Mouse (Mus musculus) intestine, embryonic 16.5 days (tissue): Measurements from ENCODE around the gene Prkab1. TPM values are rescaled to one million over a fixed set of nuclear protein-coding genes. Genes with fewer than 3 reads are reported as not detected.

Source experiments
- ATAC-seq: fragments of 200-750 bp; cut with Nextera tagmentation; 2 replicates; pipeline ENCODE4 v1.8.0; 2017; ENCODE audit warnings: moderate TSS enrichment, moderate library complexity
- H3K27ac ChIP-seq: fragments of 300-500 bp; sonication (generic); 2 replicates; pipeline ENCODE4 v1.5.1; 2014; ENCODE audit warnings: mild to moderate bottlenecking, low read length
- H3K27me3 ChIP-seq: fragments of 300-500 bp; sonication (generic); replicated peaks from 2 replicates; pipeline ENCODE4 v1.6.1; 2014; ENCODE audit warnings: low read length, control low read depth, mixed read lengths; ENCODE audit not compliant: control insufficient read depth, insufficient read depth
- H3K36me3 ChIP-seq: fragments of 300-500 bp; sonication (generic); 2 replicates; pipeline ENCODE4 v1.6.1; 2014; ENCODE audit warnings: low read length, control low read depth; ENCODE audit not compliant: control insufficient read depth, insufficient read depth
- H3K4me1 ChIP-seq: fragments of 300-500 bp; sonication (generic); 2 replicates; pipeline ENCODE4 v1.6.1; 2014; ENCODE audit warnings: low read length, control low read depth, mixed read lengths; ENCODE audit not compliant: control insufficient read depth, insufficient read depth
- H3K4me2 ChIP-seq: fragments of 300-500 bp; sonication (generic); 2 replicates; pipeline ENCODE4 v1.6.1; 2014; ENCODE audit warnings: low read depth, low read length, control low read depth
- H3K4me3 ChIP-seq: fragments of 300-500 bp; sonication (generic); 2 replicates; pipeline ENCODE4 v1.5.1; 2014; ENCODE audit warnings: mild to moderate bottlenecking, low read length
- H3K9ac ChIP-seq: fragments of 300-500 bp; sonication (generic); 2 replicates; pipeline ENCODE4 v1.6.1; 2014; ENCODE audit warnings: low read depth, low read length
- H3K9me3 ChIP-seq: fragments of 300-500 bp; sonication (generic); 2 replicates; pipeline ENCODE4 v1.6.1; 2016; ENCODE audit warnings: low read length, control low read depth; ENCODE audit not compliant: control insufficient read depth
- WGBS: fragments of 180-500 bp; shearing (Covaris S2); extraction: QIAGEN DNeasy Blood & Tissue Kit; methylation state at CpG from one replicate; pipeline ENCODE4 v1.1.7; 2014; 5-methylcytosine and 5-hydroxymethylcytosine counted together
- polyA plus RNA-seq: library from polyadenylated mRNA; unstranded; fragments of >200 nt; fragmentation: Nextera tagmentation; extraction: Ambion mirVana; gene quantifications from 2 replicates; pipeline ENCODE4 v1.2.1, GENCODE M21; 2015

The Prkab1 gene
- polyA plus RNA-seq, 1 experiment from 2014 or later: 74.8 TPM

DNA sequence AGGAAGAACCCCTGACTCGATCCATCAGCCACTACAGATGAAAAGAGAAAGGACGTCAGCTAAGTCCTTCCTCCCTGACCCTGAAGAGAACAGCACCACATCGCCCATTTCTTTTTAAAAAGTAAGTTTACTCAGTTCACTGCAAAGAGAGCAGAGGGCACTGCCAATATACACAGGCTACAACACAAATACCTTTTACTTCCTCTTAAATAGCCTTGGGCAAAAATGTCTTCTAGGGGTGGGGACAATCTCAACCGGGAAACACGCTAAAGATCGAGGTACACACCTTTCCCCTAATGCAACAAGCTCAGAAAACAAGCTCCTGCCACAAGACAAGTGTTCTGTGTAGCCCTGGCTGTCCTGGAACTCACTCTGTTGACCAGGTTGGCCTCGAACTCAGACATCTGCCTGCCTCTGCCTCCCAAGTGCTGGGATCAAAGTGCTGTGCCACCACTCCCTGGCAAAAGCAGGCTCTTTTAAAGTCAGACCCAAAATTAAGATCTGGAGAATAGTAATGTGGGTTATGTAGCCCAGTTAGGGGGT is 1.6 kb downstream of the Prkab1 start:
- Histone ChIP-seq H3K4me1 (peaks cover 22% of the 10 kb centered on the region), H3K36me3 (peaks cover 29% of the 10 kb centered on the region), H3K27me3 (no peaks in the 10 kb centered on the region), H3K9me3 (no peaks in the 10 kb centered on the region), H3K27ac (peak overlapping the region; percentile 93), H3K9ac (peak overlapping the region; percentile 89), H3K4me3 (peak overlapping the region; percentile 86), H3K4me2 (peak overlapping the region; percentile 64)
- no peak for ATAC-seq
- 65% methylated on average over 7 of the region's 7 CpGs for WGBS

GRCm38 (mm10) chr5:116022131-116022530 is 2.2 kb downstream of the Prkab1 start:
- peak overlapping the region; percentile 86 for H3K4me3 ChIP-seq
- H3K4me2 ChIP-seq: peak overlapping the region; percentile 64

GRCm38 (mm10) chr5:116021552-116021951 is 2.8 kb downstream of the Prkab1 start:
- no peaks in the 10 kb centered on the region for H3K9me3 ChIP-seq
- H3K4me3 ChIP-seq: no peak overlapping the region
- no peaks in the 10 kb centered on the region for H3K27me3 ChIP-seq
- H3K4me2 ChIP-seq: no peak overlapping the region
- ATAC-seq: no peak
- peaks cover 22% of the 10 kb centered on the region for H3K4me1 ChIP-seq
- H3K27ac ChIP-seq: no peak overlapping the region
- WGBS: 86% methylated on average over 14 of the region's 14 CpGs
- peaks cover 40% of the 10 kb centered on the region for H3K36me3 ChIP-seq
- H3K9ac ChIP-seq: no peak overlapping the region

More at GRCm38 (mm10) chr5:116022131-116022530, 2.2 kb downstream of the Prkab1 start:
- Histone ChIP-seq H3K9me3 (no peaks in the 10 kb centered on the region), H3K9ac (peak overlapping the region; percentile 89), H3K36me3 (peaks cover 35% of the 10 kb centered on the region), H3K27me3 (no peaks in the 10 kb centered on the region), H3K27ac (peak overlapping the region; percentile 93), H3K4me1 (peaks cover 22% of the 10 kb centered on the region)
- no peak for ATAC-seq
- 90% methylated on average over 12 of the region's 12 CpGs for WGBS

DNA sequence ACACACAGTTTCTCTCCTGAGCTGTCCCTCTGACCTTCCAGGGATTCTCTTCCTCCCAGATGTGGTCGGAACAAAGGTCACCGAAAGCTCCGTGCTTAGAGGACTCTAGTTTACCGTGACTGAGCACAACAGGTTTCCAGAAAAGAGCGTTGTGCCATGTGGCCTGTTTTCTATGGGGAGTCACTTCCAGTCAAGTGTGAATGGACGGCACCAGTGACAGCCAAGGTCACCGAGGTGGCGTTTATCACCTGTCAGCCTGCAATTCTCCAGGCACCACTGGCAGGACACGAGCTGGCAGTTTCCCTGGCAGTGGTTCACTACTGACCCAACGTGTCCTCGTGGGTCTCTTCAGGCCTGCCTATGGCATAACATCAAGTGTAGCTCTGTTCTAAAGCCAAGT is 4.9 kb downstream of the Prkab1 start:
- Histone ChIP-seq H3K9me3 (no peaks in the 10 kb centered on the region), H3K36me3 (peaks cover 57% of the 10 kb centered on the region), H3K27ac (peak overlapping the region; percentile 79), H3K4me1 (peaks cover 22% of the 10 kb centered on the region), H3K4me3 (no peak overlapping the region), H3K27me3 (no peaks in the 10 kb centered on the region), H3K9ac (peak overlapping the region; percentile 11; the same call in 1 of the 2 replicates), H3K4me2 (no peak overlapping the region)
- no peak for ATAC-seq
- 59% methylated on average over 11 of the region's 11 CpGs for WGBS

DNA sequence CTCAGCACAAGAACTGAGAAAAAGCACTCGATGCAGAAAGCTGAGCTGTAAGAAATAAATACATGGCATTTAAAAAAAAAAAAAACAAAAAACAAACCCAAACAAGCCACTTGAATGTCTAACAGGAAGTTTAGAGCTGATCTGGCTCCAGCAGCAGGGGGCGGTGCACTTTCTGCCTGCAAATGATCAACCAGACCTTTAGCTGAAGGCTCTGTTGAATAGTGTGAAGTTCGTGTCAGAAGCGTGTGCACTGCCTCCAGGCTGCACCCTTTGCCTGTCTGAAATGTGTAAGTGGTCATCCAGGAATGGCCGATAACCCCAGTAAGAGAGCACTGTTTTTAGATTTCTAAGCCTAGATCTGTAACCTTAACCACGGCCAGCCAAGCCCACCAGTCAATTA is 5.5 kb downstream of the Prkab1 start:
- Histone ChIP-seq H3K4me2 (no peak overlapping the region), H3K27ac (peak overlapping the region; percentile 79), H3K36me3 (peaks cover 58% of the 10 kb centered on the region), H3K9me3 (no peaks in the 10 kb centered on the region), H3K9ac (0 out of 2 replicates have a peak overlapping the region, but pooled peaks have one; percentile 11), H3K4me3 (no peak overlapping the region), H3K4me1 (peaks cover 22% of the 10 kb centered on the region), H3K27me3 (no peaks in the 10 kb centered on the region)
- ATAC-seq: peak; percentile 51
- 72% methylated on average over 6 of the region's 6 CpGs for WGBS

GRCm38 (mm10) chr5:116018196-116018595 is 6.1 kb downstream of the Prkab1 start:
- H3K4me3 ChIP-seq: no peak overlapping the region
- H3K36me3 ChIP-seq: peaks cover 58% of the 10 kb centered on the region
- no peak overlapping the region for H3K27ac ChIP-seq
- 89% methylated on average over 9 of the region's 9 CpGs for WGBS
- H3K9me3 ChIP-seq: no peaks in the 10 kb centered on the region
- no peak overlapping the region for H3K9ac ChIP-seq
- H3K4me1 ChIP-seq: peaks cover 20% of the 10 kb centered on the region
- no peaks in the 10 kb centered on the region for H3K27me3 ChIP-seq
- no peak overlapping the region for H3K4me2 ChIP-seq
- no peak for ATAC-seq

- Histone ChIP-seq H3K9ac (no peak overlapping the region), H3K36me3 (peaks cover 58% of the 10 kb centered on the region), H3K9me3 (no peaks in the 10 kb centered on the region), H3K4me1 (peaks cover 16% of the 10 kb centered on the region), H3K4me3 (no peak overlapping the region), H3K4me2 (no peak overlapping the region), H3K27me3 (no peaks in the 10 kb centered on the region), H3K27ac (no peak overlapping the region)
- ATAC-seq: no peak
- WGBS: 94% methylated on average over 8 of the region's 8 CpGs
Observed at GRCm38 (mm10) chr5:116017391-116017790, 6.9 kb downstream of the Prkab1 start.

DNA sequence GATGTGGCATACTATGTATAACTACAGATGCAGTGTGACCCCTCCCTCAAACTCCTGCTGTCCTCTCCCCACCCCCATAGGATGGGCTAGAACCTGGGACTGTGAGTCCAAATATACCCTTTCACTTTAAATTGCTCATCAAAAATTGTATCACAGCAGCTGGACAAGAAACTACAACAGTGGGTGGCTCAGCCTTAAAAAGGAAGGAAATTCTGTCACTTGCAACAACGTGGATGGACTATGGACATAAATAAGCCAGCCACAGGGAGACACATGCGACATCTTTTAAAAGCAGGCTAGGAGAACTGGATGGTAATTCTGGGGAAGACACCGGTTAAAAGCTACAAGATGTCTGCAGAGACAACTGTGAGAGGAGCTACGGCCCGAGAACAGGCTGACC is 7.8 kb downstream of the Prkab1 start:
- H3K9me3 ChIP-seq: no peaks in the 10 kb centered on the region
- WGBS: 96% methylated on average over 5 of the region's 5 CpGs
- H3K27ac ChIP-seq: no peak overlapping the region
- peaks cover 14% of the 10 kb centered on the region for H3K4me1 ChIP-seq
- peaks cover 58% of the 10 kb centered on the region for H3K36me3 ChIP-seq
- H3K4me2 ChIP-seq: no peak overlapping the region
- no peak for ATAC-seq
- no peak overlapping the region for H3K4me3 ChIP-seq
- no peaks in the 10 kb centered on the region for H3K27me3 ChIP-seq
- H3K9ac ChIP-seq: no peak overlapping the region

DNA sequence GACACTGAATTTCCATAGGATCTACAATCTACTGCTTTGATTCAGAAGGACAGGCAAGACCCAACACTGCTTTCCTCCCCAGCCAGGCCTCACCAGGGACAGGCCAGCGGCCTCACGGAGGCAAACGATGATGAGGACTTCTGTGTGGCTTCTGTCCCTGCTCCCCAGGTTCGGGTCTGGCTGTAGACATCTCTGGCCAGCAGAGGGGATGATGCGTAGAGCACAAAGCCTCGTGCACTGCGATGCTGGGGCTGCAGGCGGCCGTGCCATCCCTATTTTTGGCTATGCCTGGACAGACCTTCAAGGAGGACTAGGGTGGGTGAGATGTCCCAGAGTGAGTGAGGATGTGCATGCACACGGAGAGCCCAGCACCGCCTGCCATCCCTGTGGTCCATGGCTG is 10.1 kb downstream of the Prkab1 start:
- Histone ChIP-seq H3K27me3 (no peaks in the 10 kb centered on the region), H3K4me1 (peaks cover 4% of the 10 kb centered on the region), H3K9ac (no peak overlapping the region), H3K4me2 (no peak overlapping the region), H3K4me3 (no peak overlapping the region), H3K9me3 (no peaks in the 10 kb centered on the region), H3K36me3 (peaks cover 39% of the 10 kb centered on the region), H3K27ac (peak overlapping the region; percentile 57; the same call in 1 of the 2 replicates)
- no peak for ATAC-seq
- WGBS: 93% methylated on average over 11 of the region's 11 CpGs

DNA sequence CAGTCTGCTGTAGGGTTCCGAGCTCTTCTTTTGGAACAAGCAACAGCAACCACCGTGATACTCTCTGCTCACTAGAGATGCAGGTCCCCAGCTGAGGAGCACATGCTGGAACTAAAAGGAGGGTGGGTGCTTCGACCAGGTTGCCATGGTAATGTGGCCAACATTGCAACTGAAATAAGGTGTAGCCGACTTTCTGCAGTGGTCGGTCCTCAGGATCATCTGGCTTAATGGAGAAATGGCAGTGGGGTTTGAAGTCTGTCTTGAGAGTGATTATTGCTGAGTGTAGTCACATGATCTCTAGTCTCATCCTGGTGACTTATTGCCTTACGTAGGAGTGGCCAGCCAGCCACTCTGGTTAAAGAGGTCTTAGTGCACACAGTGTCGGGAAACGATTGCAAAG is 10.5 kb downstream of the Prkab1 start:
- Histone ChIP-seq H3K4me2 (no peak overlapping the region), H3K9ac (no peak overlapping the region), H3K27ac (peak overlapping the region; percentile 57), H3K4me3 (no peak overlapping the region), H3K9me3 (no peaks in the 10 kb centered on the region), H3K27me3 (no peaks in the 10 kb centered on the region), H3K36me3 (peaks cover 36% of the 10 kb centered on the region), H3K4me1 (no peaks in the 10 kb centered on the region; the same call in none of the 2 replicates)
- ATAC-seq: no peak
- 80% methylated on average over 8 of the region's 8 CpGs for WGBS
